Mouse (Mus musculus): Measurements from ENCODE around the gene Defb30.

- TF ChIP-seq CTCF (IDR thresholded peaks at IDR 0.05; ENCODE audit: borderline replicate concordance, insufficient read depth, low read length) (no peak), POLR2A (IDR thresholded peaks at IDR 0.05; ENCODE audit: low read depth, low read length) (no peak)
Observed at GRCm38 (mm10) chr14:63013082-63013481, 36.7 kb downstream of the Defb30 start.
